Mouse (Mus musculus): ENCODE measurements around the gene Atoh7. TPM values are rescaled to one million over a fixed set of nuclear protein-coding genes. Genes with fewer than 3 reads are reported as not detected.

Gene Atoh7
- total and polyA plus RNA-seq, 2 experiments from 2014 or later, result 13.8 to 14.7 TPM

DNA sequence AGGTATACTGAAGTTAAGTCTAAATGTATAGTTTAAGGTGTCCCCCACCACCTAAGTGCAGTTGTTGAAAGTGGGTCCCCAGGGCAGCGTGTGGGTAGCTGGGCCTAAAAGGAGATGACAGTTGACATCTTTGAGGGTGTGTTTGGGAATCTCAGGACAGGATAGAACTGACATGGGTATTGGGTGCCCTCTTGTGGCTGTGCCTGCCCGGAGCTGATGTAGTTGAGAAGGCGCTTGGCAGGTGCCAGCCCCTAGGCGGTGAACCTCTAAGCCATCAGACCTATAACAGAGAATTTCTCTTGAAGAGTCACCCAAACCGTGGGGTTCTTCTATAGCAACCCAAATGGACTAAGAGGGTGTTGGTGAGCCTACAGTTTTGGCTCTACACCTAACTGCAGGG, 33.5 kb upstream of the Atoh7 start:
- no peaks in the 10 kb centered on the region for H3K4me1 ChIP-seq (ENCODE audit: insufficient read depth, low read length)
- no peak overlapping the region for H3K4me2 ChIP-seq (ENCODE audit: low read depth, low read length)
- no peak overlapping the region for H3K9ac ChIP-seq (replicated peaks; ENCODE audit: low read length)
- no peaks in the 10 kb centered on the region for H3K27me3 ChIP-seq (ENCODE audit: insufficient read depth, low read length)
- H3K9me3 ChIP-seq (ENCODE audit: low read length), result no peaks in the 10 kb centered on the region
- DNase-seq (ENCODE audit: low spot score) (peak; percentile 85), ATAC-seq (peak; percentile 90)
- TF ChIP-seq CTCF (IDR thresholded peaks at IDR 0.05; ENCODE audit: low read depth), result peak; percentile 92
- H3K4me3 ChIP-seq (ENCODE audit: low read length), result no peak overlapping the region
- 2% methylated on average over 5 of the region's 5 CpGs for WGBS
- H3K36me3 ChIP-seq (ENCODE audit: insufficient read depth, low read length), result no peaks in the 10 kb centered on the region
- no peak overlapping the region for H3K27ac ChIP-seq

- H3K4me2 ChIP-seq (ENCODE audit: low read depth, low read length), result no peak overlapping the region
- 86% methylated on average over 10 of the region's 10 CpGs for WGBS
- no peak overlapping the region for H3K4me3 ChIP-seq (ENCODE audit: low read length)
- H3K27ac ChIP-seq, result no peak overlapping the region
- H3K9ac ChIP-seq (replicated peaks; ENCODE audit: low read length), result no peak overlapping the region
- ATAC-seq (no peak), DNase-seq (ENCODE audit: low spot score) (no peak)
- no peaks in the 10 kb centered on the region for H3K27me3 ChIP-seq (ENCODE audit: insufficient read depth, low read length)
- no peaks in the 10 kb centered on the region for H3K9me3 ChIP-seq (ENCODE audit: low read length)
- TF ChIP-seq CTCF (IDR thresholded peaks at IDR 0.05; ENCODE audit: low read depth), result no peak
- H3K4me1 ChIP-seq (ENCODE audit: insufficient read depth, low read length), result peaks cover 4% of the 10 kb centered on the region; the same call in 1 of the 2 replicates
- H3K36me3 ChIP-seq (ENCODE audit: insufficient read depth, low read length), result no peaks in the 10 kb centered on the region
Observed at GRCm38 (mm10) chr10:63086304-63086703, 13.1 kb upstream of the Atoh7 start.

DNA sequence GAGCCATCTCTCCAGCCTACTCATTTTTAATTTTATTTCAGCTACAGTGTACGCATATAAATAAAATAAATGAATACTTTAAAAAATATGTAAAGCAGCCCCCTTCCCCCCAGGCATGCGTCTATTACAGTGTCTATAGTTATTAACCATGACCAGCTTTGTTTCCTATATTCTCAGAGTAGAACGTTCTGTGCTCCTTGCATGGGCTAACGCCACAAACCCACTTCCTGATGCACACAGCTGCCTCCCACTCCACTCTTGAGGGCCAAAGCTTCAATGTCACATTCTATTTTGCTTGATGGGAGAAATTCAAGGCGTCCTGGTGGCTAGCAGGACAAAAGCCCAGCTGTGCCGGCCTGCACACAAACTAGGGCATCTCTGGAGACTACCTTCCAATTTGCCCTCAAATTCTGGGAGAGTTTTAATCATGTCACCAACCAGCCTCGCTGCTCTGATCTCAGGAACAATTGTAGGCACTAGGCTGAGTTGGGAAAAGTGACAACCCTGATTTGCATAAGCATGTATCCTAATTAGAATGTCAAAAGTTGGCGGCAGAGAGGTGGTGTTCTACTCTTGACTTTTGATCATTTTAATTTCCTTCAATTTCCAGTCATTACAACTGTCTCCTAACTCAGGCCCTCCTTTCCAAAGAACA, 10.2 kb upstream of the Atoh7 start:
- Histone ChIP-seq H3K27ac (no peak overlapping the region), H3K27me3 (ENCODE audit: insufficient read depth, low read length) (no peaks in the 10 kb centered on the region), H3K9me3 (ENCODE audit: low read length) (no peaks in the 10 kb centered on the region), H3K36me3 (ENCODE audit: insufficient read depth, low read length) (no peaks in the 10 kb centered on the region), H3K4me3 (ENCODE audit: low read length) (peak overlapping the region; percentile 29; the same call in 1 of the 2 replicates), H3K4me1 (ENCODE audit: insufficient read depth, low read length) (peaks cover 4% of the 10 kb centered on the region; the same call in 1 of the 2 replicates), H3K9ac (replicated peaks; ENCODE audit: low read length) (peak overlapping the region; percentile 43), H3K4me2 (ENCODE audit: low read depth, low read length) (peak overlapping the region; percentile 59)
- TF ChIP-seq CTCF (IDR thresholded peaks at IDR 0.05; ENCODE audit: low read depth), result no peak
- ATAC-seq, result no peak
- 26% methylated on average over 8 of the region's 8 CpGs for WGBS
- no peak for DNase-seq (ENCODE audit: low spot score)

DNA sequence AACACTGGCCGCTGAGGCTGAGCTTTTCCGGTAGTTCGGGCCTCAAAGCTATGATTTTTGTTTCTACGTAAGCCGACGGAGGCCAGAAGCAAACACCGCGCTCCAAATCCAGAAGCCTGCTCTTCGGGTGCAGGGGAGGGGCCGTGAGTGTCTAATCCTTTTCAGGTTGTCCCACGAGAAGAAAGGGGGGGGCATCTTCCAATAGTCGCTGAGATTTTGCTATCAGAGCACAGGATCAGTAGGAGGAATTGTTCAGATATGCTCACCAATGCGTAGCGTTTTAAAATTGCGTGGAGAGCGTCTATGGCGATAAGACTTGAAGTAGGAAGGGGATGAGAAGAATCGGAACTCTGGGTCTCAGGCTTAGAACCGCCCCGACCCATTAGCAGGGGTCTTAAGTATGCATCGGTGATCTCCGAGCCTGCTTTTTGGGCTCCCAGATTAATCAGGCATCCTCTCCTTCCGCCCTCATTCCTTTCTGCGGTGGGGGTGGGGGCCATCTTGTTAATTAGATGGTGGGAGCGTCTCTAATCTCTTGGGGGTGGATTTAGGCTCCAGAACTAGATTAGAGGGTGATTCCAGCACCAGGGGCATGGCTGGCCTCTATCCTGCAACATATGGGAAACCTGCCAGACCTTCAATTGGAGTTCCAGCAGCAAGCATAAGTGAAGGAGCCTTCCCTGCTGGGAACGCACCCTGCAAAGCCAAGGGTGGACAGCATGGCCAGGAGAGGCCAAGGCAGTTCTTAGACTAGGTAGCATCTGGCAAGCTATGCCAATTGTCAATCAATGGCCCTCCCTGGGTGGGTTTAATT, 9.5 kb upstream of the Atoh7 start:
- ATAC-seq, result peak; percentile 65
- Histone ChIP-seq H3K27ac (no peak overlapping the region), H3K36me3 (ENCODE audit: insufficient read depth, low read length) (no peaks in the 10 kb centered on the region), H3K9me3 (ENCODE audit: low read length) (no peaks in the 10 kb centered on the region), H3K4me3 (ENCODE audit: low read length) (peak overlapping the region; percentile 29), H3K4me1 (ENCODE audit: insufficient read depth, low read length) (peaks cover 4% of the 10 kb centered on the region; the same call in 1 of the 2 replicates), H3K4me2 (ENCODE audit: low read depth, low read length) (peak overlapping the region; percentile 59), H3K27me3 (ENCODE audit: insufficient read depth, low read length) (no peaks in the 10 kb centered on the region), H3K9ac (replicated peaks; ENCODE audit: low read length) (peak overlapping the region; percentile 43)
- no peak for TF ChIP-seq CTCF (IDR thresholded peaks at IDR 0.05; ENCODE audit: low read depth)
- peak; percentile 60 for DNase-seq (ENCODE audit: low spot score)
- 5% methylated on average over 26 of the region's 26 CpGs for WGBS

DNA sequence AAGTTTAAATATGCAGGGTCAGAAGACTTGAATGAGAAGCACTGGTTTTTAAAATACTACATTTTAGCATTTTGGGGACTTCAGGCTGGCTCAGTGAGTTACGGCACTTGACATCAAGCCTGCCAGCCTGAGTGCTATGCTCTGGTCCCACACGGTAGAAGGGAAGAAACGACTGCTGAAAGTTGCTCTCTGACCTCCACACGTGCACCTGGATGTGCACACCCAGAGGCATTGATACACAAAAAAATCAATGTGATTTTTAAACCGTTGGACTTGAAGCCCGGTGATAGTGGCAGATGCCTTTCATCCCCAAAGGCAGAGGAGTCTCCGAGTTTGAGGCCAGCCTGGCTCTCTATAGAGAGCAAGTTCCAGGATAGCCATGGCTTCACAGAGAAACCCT, 7.5 kb upstream of the Atoh7 start:
- Histone ChIP-seq H3K36me3 (ENCODE audit: insufficient read depth, low read length) (no peaks in the 10 kb centered on the region), H3K4me2 (ENCODE audit: low read depth, low read length) (no peak overlapping the region), H3K9me3 (ENCODE audit: low read length) (no peaks in the 10 kb centered on the region), H3K27ac (no peak overlapping the region), H3K4me3 (ENCODE audit: low read length) (no peak overlapping the region), H3K9ac (replicated peaks; ENCODE audit: low read length) (no peak overlapping the region), H3K4me1 (ENCODE audit: insufficient read depth, low read length) (peaks cover 4% of the 10 kb centered on the region; the same call in 1 of the 2 replicates), H3K27me3 (ENCODE audit: insufficient read depth, low read length) (no peaks in the 10 kb centered on the region; the same call in 1 of the 2 replicates)
- 75% methylated on average over 7 of the region's 7 CpGs for WGBS
- DNase-seq (ENCODE audit: low spot score), result no peak
- ATAC-seq, result no peak
- no peak for TF ChIP-seq CTCF (IDR thresholded peaks at IDR 0.05; ENCODE audit: low read depth)

DNA sequence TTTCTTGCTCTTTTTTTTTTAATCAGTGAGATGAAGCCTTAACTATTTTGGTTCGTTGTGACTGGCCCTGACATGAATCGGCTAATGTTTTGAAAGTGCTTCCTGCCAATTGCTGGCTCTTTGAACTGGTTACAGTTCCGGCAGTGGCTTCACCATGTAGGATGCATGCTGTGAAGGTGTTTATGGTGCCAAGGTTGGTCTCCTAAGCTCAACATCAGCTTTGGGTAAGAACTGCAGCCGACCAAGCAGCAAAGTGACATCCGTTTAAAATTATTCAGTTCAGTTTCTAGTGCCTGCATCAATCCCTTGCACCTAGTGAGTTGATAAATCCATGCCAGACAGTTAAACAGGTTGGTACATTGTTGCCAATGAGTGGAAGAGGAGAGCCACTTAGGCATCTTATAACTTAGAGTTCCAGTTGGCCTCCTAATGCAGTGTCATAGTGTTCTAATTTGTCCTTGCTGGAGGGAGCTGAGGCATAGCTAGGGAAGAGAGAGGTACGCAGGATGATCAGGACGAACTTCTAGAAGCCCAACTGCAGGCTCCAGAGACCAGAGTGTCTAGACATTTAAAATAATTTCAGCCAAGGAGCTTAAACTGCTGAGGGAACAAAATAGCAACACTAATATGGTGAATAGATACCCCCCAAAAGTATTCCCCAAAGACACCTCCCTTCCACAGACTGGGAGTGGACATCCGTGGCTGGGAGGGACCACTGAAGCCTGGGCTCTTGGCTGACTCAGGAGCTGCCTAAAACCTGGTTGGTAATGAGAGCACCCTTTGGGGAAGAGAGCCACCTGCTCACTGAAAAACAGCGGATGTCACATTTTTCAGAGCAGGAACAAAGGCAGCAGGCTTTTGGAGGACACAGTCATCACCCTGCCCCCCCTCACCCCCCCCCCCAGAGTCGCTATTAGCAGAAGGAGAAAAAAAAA, 6.6 kb upstream of the Atoh7 start:
- Histone ChIP-seq H3K4me2 (ENCODE audit: low read depth, low read length) (no peak overlapping the region), H3K9ac (replicated peaks; ENCODE audit: low read length) (no peak overlapping the region), H3K36me3 (ENCODE audit: insufficient read depth, low read length) (no peaks in the 10 kb centered on the region), H3K4me3 (ENCODE audit: low read length) (no peak overlapping the region), H3K27me3 (ENCODE audit: insufficient read depth, low read length) (no peaks in the 10 kb centered on the region; the same call in 1 of the 2 replicates), H3K27ac (no peak overlapping the region), H3K4me1 (ENCODE audit: insufficient read depth, low read length) (peaks cover 4% of the 10 kb centered on the region; the same call in 1 of the 2 replicates), H3K9me3 (ENCODE audit: low read length) (no peaks in the 10 kb centered on the region)
- DNase-seq (ENCODE audit: low spot score), result peak; percentile 9
- 53% methylated on average over 10 of the region's 10 CpGs for WGBS
- no peak for ATAC-seq
- TF ChIP-seq CTCF (IDR thresholded peaks at IDR 0.05; ENCODE audit: low read depth), result no peak
